Mouse (Mus musculus) spleen, embryonic (tissue): Measurements from ENCODE around the gene Pla2g2d.
"Not testable (repeated sequence)": the region's sequence is repeated elsewhere in the genome, so short reads cannot be mapped to it uniquely, and the experiment has no call there.

Experiments used
- CTCF ChIA-PET: fragments of 350-600 bp; sonication (Branson Sonifier 250); formaldehyde crosslinking; loops from one replicate; lab custom pipeline; 2022; lab: Charles Lee

Pla2g2d gene

DNA sequence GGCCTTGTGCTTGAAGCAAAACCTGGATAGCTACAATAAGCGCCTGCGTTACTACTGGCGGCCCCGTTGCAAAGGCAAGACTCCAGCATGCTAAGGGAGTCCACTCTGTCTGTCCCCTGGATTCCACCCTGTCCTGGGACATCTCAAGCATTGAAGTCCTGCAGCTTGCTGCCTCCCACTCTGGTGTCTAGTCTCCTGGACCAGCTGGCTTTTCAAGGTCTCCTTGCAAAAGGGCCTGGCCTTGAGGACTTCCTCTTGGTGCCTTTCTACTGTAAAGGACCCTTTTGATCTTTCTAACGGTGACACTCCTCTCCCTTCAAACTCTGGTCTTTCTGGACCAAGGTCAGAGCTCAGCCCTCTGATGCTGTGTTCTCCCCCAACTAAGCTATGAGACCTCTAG is 4.8 kb downstream of the Pla2g2d start:
- CTCF ChIA-PET = no interaction called here

DNA sequence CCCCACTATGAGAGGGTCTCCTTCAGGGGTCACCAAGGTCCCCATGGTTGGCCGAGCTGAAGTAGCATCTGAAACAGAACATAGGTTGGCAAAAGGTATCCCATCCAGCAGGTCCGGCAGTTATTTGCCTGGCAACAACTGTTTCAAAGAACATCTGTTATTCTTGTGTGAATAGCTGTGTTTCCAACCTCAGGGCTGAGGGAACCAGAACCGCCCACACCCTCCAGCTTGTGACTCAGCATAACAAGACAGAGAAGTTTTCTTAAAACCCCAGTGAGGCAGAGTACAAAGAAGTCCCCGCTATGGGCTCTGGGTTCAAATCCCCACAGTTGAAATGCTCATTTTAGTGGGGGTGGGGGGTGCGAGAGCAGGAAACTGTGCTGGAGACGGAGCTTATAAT is 6.6 kb downstream of the Pla2g2d start:
- CTCF ChIA-PET = no interaction called here

DNA sequence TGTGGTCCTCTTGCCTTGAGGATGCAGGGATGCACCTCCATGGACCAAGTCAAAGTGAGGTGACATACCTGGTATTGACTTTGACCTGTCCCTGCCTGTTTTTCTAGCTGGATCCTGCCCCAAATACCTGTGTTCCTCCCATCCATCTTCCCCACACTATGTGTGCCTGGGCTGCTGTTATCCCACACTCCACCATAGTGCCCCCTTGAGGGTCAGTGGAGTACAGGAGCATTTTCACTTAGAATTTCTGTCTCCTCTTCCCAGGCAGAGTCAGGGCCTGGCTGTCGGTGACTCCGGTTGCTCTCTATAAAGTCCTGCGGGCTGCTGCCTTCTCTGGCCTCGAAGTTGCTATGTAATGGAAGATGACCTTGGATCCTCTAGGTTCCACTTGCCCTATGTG is 10.2 kb downstream of the Pla2g2d start:
- CTCF ChIA-PET = no interaction called here

DNA sequence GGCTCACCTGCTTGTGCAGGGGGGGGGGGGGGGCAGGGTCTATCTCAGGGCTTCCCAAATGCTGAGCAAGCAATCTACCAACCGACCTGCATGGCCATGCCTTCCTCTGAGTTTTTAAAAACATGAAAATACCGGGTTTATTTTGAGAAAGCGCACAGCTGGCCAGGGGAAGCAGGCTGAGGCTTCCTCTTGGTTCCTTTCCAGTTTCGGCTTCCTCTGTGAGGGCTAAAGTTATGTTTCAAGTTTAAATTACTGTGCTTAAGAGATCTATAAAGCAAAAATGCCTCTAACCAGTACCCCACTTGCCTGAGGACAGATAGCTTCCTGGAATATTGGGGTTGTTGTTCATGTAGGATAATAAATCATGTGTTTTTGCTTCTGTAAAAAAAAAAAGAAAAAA is 10.6 kb downstream of the Pla2g2d start:
- CTCF ChIA-PET = no interaction called here

DNA sequence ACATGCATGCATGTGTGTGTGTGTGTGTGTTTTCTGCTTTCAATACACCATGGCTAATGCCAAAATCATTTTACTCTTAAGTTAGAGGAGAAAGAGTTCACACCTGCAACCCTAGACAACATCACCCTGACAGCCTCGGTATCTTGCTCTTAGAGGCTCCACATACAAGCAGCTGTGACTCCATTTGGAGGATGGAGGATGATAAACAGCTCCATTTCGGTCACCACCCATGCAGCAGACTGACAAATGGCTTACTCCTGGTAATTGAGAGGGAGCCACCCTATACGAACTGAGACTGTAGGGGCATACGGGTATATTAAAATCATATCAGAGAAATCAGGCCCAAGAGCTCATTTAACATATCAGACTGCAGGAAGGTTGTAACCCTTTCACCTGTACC is 12.8 kb downstream of the Pla2g2d start:
- CTCF ChIA-PET = no interaction called here

DNA sequence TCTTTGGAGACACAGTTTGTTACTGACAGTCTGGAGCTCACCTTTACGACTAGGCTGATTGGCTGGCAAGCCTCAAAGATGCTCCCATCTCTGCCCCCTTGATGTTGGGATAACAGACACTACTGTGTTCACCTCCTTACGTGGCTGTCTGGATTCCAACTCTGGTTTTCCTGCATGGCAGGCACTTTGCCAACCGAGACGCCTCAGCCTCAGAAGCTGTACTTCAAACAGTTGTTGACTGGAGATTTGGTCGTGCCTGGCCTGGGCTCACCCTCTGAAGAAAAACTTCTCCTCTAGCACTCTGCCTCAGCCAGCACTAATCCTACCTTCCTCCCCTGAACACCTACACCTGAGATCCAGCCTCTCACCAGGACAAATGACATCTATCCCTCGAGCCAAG is 15.9 kb downstream of the Pla2g2d start:
- CTCF ChIA-PET = no interaction called here

DNA sequence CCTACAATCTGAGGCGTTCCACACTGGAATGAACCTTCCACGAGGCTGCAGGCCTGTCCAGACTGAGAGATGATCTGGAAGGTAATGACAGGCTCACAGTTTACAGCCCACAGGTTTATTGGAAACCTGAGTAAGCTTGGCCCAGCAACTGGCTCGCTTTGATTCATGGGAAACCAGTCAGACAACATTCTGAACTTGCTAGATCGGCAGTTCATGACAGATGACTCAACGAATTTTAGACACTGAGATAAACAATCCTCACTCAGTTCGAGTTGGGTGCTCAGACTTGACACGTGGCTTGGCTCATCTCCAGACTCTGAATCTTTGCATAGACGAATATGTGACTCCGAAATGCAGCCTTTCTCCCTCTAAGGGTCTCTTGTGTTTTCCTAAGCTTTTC is 17.1 kb downstream of the Pla2g2d start:
- CTCF ChIA-PET = no interaction called here

DNA sequence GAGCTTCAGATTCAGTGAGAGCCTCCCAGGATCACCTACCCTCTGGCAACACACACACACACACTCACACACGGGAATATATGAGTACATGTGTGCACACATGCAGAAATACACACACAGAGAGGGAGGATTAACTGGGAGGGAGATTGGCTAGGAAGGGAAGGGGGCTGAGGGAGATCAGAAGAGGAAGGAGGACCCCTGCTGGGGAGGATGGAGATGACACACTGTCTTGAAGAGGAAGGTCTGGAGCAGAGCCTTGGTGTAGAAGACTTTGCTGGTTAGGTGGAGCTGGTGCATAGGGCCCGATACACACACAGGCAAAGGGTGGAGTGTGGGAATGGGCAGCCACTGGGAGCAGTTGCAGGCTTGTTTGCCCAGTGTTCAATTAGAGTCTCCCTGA is 17.7 kb downstream of the Pla2g2d start:
- CTCF ChIA-PET = no interaction called here

DNA sequence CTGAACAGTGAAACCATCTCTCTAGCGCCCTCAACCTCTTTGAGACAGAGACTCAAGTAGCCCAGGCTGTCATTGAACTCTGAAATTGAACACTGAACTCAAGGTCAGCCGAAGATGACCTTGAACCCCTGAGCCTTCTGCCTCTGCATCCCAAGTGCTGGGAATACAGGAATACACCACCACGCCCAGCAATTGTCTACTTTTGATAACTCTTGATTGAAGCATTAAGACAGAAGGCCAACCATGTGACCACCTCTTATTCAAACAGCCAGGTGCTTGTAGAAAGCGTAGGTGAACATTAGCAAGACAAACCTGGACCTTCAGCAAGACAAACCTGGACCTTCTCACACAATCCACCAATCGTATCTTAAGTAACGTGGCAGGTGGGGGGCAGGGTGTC is 18.8 kb downstream of the Pla2g2d start:
- CTCF ChIA-PET = no interaction called here

DNA sequence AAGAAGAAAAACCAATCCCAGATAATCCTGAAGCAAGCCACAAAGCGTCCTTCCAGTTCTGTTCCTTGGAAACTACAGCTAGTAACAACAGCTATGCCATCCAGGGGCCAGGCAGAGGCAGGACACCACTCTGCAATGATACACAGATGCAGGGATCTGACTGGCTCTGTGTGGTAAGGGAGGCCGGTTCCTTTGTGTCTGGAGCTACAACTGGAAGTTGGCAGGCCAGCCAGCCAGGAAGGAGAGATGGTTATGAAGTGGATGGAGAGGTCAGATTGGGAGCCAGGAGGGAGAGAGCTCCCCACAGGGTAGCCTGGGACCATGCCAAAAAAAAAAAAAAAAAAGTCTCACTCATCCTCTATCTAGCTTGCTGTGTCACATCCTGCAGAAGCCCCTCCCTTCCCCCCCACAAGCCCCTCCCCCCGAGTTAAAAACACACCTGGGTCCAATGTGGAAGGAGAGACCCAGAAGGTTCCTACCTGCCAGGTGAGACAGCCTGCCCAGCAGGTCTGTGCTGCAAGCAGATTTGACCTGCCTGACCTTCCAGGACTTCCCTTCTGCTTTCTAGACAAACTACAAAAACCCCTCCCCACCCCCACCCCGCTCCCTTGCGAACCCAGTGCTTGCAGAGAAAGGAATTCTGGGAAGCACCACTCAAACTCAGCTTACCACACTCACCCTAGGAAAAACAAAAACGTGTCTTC is 21.1 kb downstream of the Pla2g2d start:
- CTCF ChIA-PET = no interaction called here

DNA sequence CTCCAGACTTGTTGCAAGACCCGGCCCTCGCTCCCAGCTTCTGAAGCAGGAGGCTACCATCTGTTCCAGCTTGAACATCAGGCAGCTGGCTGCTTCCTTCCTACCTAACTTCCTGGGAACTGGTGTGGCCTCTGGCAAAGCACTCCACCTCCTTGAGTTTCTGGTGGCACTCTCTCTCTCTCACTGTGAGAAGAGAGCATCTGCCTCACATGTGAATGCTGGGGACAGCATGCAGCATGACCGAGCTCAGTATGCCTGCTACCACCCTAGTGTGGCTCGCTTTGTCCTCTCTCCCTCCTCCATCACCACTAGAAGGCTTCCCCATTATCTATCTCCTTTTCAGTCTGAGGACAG is 21.7 kb downstream of the Pla2g2d start:
- CTCF ChIA-PET = no interaction called here

DNA sequence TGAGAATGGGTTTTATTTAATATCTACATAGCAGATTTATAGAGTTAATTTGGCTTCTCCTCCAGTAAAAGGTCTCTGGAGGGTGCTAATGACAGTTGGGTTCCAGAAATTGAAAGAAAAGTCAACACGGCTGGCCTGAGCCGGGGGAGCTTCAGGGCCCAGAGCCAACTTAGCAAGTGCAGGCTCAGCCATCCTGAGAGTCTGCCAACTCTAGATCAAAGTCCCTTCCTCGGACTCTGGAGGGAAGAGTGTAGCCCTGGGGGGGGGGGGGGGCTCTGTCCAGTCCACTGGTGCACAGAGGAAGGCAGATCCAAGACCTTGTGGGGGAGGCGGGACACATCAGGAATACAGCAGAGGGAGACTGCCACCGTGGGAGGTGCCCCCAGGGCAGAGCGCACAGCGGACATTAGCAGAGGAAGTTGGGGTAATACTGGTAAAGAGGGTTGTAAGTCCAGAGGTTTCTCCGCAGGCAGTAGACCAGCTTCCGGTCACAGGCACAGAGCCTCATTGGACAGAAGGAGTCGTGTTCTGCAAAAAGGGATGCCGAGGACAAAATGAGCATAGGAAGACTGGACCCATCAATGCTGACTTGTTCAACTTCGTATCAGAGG is 24.7 kb downstream of the Pla2g2d start:
- CTCF ChIA-PET = no interaction called here

DNA sequence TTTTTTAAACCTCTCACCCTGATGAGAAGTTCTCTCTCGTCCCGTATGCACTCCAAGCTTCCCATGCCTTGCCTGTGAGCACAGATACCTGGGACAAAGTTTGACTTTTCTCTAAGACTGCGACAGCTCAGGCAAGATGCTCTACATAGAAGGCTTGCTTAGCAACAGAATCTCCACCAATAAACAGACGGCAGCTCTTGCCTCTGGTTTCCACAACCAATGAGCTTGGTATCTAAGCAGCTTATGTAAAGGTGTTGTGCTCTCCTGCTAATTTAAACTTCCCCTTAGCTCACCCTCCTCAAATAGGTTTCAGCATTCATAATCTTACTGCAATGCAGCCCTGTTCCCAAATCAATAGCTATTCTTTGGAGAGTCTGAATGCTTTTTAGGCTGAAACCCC is 26.1 kb downstream of the Pla2g2d start:
- CTCF ChIA-PET = no interaction called here

DNA sequence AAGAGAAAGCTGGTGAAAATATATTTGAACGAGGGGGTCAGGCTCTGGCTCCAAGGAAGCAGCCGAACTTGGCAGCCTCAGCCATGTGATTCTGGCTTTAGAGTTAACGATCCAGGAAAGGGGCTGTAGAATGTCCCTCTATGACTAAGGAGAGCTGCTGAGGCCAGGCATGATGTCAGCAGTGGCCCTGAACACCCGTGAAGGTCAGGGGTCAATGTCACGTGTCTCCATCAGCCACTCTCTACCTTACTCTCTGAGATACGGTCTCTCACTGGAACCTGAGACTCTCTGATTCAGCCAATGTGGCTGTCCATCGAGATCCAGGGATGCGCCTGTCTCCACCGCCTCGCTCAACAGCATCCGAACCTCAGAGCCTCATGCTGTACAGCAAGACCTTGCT is 27.4 kb downstream of the Pla2g2d start:
- CTCF ChIA-PET = interaction anchor here (0.7 kb wide), 1 partner anchor 12 kb away, joined by 3 read pairs; no protein-coding TSS in a partner anchor

DNA sequence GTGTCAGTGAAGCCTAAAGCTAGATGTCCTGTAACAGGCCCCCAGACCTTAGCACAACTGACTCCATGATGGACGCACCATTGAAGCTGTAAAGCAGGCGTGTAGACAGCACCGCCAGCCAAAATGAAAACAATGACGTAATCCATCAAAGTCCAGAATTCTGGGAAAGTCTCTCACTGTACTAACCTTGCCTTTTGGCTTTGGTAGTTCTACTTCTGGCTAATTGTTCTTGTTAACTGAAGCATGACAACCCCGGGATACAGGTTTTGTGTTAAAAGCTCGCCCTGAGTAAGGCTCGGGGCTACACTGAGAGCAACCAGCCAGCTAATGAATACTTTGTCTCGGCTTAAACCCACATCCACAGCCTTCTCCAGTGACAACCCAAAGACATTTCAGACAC is 29.7 kb downstream of the Pla2g2d start:
- CTCF ChIA-PET = no interaction called here

DNA sequence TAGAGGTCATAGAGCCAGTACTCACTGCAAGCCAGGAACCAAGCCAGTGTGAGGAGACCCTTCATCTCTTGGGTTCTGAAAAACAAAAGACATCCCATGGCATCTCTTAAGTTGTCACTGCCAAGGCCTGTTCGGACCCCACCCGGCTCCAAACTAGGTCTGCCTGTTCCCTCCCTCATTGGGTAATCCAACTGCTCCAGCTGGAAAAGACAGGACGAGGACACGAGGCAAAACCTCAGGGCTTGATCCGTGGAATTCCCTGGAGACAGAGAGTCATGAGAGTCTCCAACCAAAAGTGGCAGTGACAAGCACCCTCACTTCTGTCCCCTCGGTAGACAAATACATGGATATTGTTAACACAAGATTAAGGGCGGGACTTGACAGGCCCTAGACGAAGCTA is 30.6 kb downstream of the Pla2g2d start:
- CTCF ChIA-PET = no interaction called here

DNA sequence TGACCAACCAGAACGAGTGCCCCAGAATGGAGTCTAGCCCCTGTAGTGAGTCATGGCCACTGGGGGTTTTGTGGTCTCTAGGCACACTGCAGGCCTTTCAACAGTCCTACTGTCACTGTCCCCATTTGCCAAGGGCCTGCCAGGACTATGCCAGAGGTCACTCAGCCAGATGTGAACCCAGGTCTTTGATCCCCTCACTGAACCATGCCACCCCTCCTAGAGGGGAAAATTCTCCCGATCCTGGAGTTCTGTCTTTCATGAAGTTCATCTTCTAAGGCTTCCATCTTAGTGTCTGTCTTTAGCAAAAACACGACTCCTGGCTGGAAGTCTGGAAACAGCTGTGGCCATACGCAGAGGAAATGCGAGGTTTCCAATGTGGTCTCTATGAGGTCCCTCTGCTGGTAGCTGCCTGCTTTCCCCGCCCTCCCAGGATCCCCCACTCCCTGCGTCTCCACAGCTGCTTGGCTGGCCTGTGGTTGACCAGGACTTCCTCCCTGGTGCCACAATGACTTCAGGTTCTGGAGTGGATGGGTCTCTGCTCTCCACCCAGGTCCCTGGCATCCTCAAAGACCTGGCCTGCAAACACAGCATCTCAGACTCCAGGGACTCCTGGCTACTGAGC is 31.5 kb downstream of the Pla2g2d start:
- CTCF ChIA-PET = no interaction called here

DNA sequence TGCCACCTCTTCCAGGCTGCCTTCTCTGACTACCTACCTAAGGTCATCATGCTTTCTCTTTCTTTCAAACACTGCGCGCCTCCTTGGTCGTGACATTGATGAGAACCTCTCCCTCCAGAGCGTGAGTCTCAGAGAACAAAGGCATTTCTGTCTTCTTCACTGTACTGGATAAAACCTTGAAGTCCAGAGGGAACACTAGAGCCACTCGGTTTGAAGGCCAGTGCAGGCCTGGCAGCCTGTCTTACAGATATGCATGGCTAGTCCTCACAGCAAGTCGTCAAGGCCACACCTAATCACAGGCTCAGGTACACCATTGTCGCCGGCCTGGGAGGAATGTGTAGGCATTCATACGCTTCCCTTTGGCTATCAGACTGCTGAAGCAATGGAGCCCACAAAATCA is 40.6 kb downstream of the Pla2g2d start:
- CTCF ChIA-PET = no interaction called here

DNA sequence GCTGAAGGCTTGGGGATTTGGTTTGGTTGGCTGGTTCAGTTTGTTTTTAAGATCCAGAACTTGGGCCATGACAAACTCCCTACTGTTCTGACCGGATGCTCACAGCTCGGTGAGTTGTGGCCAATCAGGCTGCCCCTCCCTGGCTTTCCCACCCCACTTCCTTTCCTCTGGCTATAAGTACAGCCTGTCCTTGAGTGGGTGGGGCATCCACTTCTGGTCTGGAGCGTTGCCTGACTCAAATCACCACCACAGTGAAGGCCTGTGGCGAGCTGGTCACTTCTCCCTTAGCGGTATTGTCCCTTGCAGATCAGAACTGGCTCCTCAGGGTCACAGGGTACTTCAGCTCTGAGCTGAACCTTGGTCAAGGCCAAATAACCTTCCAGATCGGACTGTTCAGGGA is 42.2 kb downstream of the Pla2g2d start:
- CTCF ChIA-PET = interaction anchor here (0.6 kb wide), 1 partner anchor 314 kb away, joined by 3 read pairs; no protein-coding TSS in a partner anchor

DNA sequence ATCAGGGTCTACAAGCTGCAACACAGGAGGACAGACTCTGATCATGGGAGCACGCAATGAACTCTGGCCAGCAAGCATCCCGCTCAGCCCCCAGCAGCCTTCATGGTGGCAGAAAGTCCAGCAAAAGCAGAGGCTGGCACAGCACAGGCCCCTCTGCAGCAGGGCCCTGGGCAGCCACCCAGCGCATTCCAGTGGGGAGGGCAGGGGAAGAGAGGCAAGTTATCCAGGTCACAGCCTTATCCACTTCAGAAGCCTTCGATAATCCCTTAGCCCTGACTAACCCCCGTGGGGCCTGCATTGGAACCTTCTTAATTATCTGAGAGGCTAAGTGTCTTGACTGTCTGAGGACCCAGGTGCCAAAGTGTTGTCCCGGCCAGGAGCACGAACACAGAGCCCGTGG is 43.6 kb downstream of the Pla2g2d start:
- CTCF ChIA-PET = no interaction called here

DNA sequence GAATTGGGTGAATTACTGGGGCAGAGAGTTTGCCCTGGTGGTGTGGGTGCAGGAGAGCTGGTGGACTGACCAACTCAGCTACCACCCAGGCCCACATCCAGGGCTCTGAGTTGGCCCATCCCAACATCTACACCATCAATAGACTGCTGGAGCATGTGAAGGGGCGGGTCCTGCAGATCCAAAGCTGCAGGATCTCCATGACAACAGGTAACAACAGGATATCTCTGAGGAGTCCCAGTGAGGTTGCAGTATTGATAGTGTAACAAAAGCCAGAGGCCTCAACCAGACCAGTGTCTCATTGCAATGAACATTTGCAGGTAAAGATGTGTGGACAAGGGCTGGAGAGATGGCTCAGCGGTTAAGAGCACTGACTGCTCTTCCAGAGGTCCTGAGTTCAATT is 45.5 kb downstream of the Pla2g2d start:
- CTCF ChIA-PET = no interaction called here

DNA sequence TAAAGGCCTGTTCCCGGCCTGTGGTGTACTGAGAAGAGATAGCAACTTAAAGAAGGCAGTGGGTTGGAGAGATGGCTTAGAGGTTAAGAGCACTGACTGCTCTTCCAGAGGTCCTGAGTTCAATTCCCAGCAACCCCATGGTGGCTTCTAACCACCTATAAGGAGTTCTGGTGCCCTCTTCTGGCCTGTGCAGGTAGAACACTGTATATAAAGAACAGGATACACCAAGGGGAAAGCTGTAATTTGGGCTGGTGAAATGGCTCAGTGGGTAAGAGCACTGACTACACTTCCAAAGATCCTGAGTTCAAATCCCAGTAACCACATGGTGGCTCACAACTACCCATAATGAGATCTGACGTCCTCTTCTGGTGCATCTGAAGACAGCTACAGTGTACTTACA is 48.6 kb downstream of the Pla2g2d start:
- CTCF ChIA-PET = not testable (repeated sequence)

DNA sequence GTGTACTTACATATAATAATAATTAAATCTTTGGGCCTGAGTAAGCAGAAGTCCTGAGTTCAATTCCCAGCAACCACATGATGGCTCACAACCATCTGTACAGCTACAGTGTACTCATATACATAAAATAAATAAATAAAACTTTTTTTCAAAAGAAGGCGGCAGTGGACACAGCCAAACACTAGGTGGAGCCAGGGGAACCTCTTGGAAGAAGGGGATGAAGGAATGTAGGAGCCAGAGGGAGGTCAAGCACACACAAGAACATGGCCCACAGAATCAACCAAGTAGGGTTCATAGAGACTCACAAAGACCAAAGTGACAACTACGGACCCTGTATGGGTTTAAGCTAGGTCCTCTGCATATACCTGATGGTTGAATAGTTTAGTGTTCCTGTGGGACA is 49.1 kb downstream of the Pla2g2d start:
- CTCF ChIA-PET = interaction anchor here (0.7 kb wide), 1 partner anchor 13 kb away, joined by 5 read pairs; no protein-coding TSS in a partner anchor
